ENCODE assay signal across 8 mouse cellular contexts in genomic region chr19:7135525-7135924, GRCm38 (mm10). TPM values are rescaled to one million over a fixed set of nuclear protein-coding genes. Genes with fewer than 3 reads are reported as not detected.
DNase-seq lines count a peak whose midpoint lies in the region; ATAC-seq and TF ChIP-seq lines count a peak whose summit lies in the region.

No protein-coding gene starts in this region.

- no peaks in the 10 kb centered on the region for H3K36me3 ChIP-seq in heart, embryonic 15.5 days
- no peaks in the 10 kb centered on the region for H3K36me3 ChIP-seq in neural tube, embryonic 13.5 days

- peaks cover 12% of the 10 kb centered on the region for H3K4me1 ChIP-seq in cortical plate, adult 2 months (ENCODE audit: control insufficient read depth, insufficient read depth, low read length)
- peaks cover 68% of the 10 kb centered on the region for H3K4me1 ChIP-seq in heart, embryonic 15.5 days (replicated peaks)
- H3K4me1 ChIP-seq in neural tube, embryonic 13.5 days (replicated peaks), result peaks cover 90% of the 10 kb centered on the region

- no peak for ATAC-seq in cerebellum, adult (ENCODE audit: insufficient number of reproducible peaks, low FRiP score, low TSS enrichment)
- ATAC-seq in heart, embryonic 15.5 days (replicated peaks; ENCODE audit: insufficient number of reproducible peaks, insufficient read depth, low FRiP score, low read depth), result peak; percentile 72
- ATAC-seq in neural tube, embryonic 13.5 days (ENCODE audit: low read depth), result peak; percentile 84

- no peak overlapping the region; the same call in 1 of the 2 replicates for H3K9ac ChIP-seq in heart, embryonic 15.5 days
- peak overlapping the region; percentile 18; the same call in 1 of the 2 replicates for H3K9ac ChIP-seq in neural tube, embryonic 13.5 days

- TF ChIP-seq POLR2A in cortical plate, adult 2 months (IDR thresholded peaks at IDR 0.05; ENCODE audit: extremely low read depth, insufficient read depth, low read length), result no peak

- intact Hi-C loops in left cerebral cortex, postnatal 14 days (cut with DNase I), result no loop called here

- no peaks in the 10 kb centered on the region for H3K9me3 ChIP-seq in heart, embryonic 15.5 days (replicated peaks)
- no peaks in the 10 kb centered on the region for H3K9me3 ChIP-seq in neural tube, embryonic 13.5 days

- peak overlapping the region; percentile 63; the same call in 1 of the 2 replicates for H3K27ac ChIP-seq in cortical plate, adult 2 months (ENCODE audit: insufficient read depth, low read length)
- H3K27ac ChIP-seq in heart, embryonic 15.5 days, result peak overlapping the region; percentile 85
- peak overlapping the region; percentile 91 for H3K27ac ChIP-seq in neural tube, embryonic 13.5 days (replicated peaks)

- no peak for TF ChIP-seq CTCF in cortical plate, adult 2 months (IDR thresholded peaks at IDR 0.05; ENCODE audit: extremely low read depth, insufficient read depth, low read length)

- peak; percentile 58 for DNase-seq in cerebellum, adult 11 months
- peak; percentile 88 to 94 for DNase-seq in kidney, postnatal 25 days
- DNase-seq in left cerebral cortex, postnatal 14 days (ENCODE audit: low spot score in 2 of 2), result no peak
- no peak for DNase-seq in frontal cortex, adult 2 months (ENCODE audit: extremely low spot score in 1 of 2, low spot score in 1 of 2)

- 10% methylated on average over 9 of the region's 9 CpGs for WGBS in heart, embryonic 15.5 days
- 1% methylated on average over 9 of the region's 9 CpGs for WGBS in neural tube, embryonic 13.5 days

- H3K4me3 ChIP-seq in cortical plate, adult 2 months (ENCODE audit: insufficient read depth, low read length), result no peak overlapping the region
- H3K4me3 ChIP-seq in heart, embryonic 15.5 days, result no peak overlapping the region
- no peak overlapping the region for H3K4me3 ChIP-seq in neural tube, embryonic 13.5 days

- H3K27me3 ChIP-seq in heart, embryonic 15.5 days, result peaks cover 9% of the 10 kb centered on the region; the same call in 1 of the 2 replicates
- H3K27me3 ChIP-seq in neural tube, embryonic 13.5 days, result peaks cover 21% of the 10 kb centered on the region

- peak overlapping the region; percentile 12; the same call in 1 of the 2 replicates for H3K4me2 ChIP-seq in heart, embryonic 15.5 days
- H3K4me2 ChIP-seq in neural tube, embryonic 13.5 days, result peak overlapping the region; percentile 13

RNA-seq across cellular contexts. Expression of gene Flrt1, which starts 30.0 kb away (rescaled TPM):
- 8.2 and 9.2 TPM in 2 replicates for polyA plus RNA-seq in cortical plate, adult 2 months (2012; rRNA removed)
- 1.3 and 2.5 TPM in 2 replicates for polyA plus RNA-seq in heart, embryonic 15.5 days (2015; fragmentation: Nextera tagmentation; extraction: Ambion mirVana)
- polyA plus RNA-seq in neural tube, embryonic 13.5 days (2015; fragmentation: Nextera tagmentation; extraction: Ambion mirVana), result 9.6 and 10.9 TPM in 2 replicates
- total RNA-seq in left cerebral cortex, postnatal 14 days (2021), result 10 to 100 TPM; 33.0 to 35.2 TPM
- 8.1 TPM in 2 replicates for polyA plus RNA-seq in frontal cortex, adult 2 months (2012; rRNA removed)

Comparison
In these comparisons a context has a peak if more than half of its experiments do, and no peak if none do; other contexts are left out.
1. DNase-seq: peak in cerebellum, adult 11 months (single experiment) and kidney, postnatal 25 days (2 of 2); none in left cerebral cortex, postnatal 14 days (0 of 2) and frontal cortex, adult 2 months (0 of 2).
2. Peak in every context shown above with its lines, with median percentiles within 50 percentile points of each other: H3K27ac ChIP-seq.